Mouse (Mus musculus) MEL (cell line): Measurements from ENCODE around the gene Slc12a6. TPM values are rescaled to one million over a fixed set of nuclear protein-coding genes. Genes with fewer than 3 reads are reported as not detected.

Experiments
- DNase-seq: peaks from one replicate; pipeline ENCODE4 v3.0.0; 2011; ENCODE audit warnings: low read depth, low spot score
- H3K27ac ChIP-seq: 2 replicates; pipeline ENCODE4 v1.5.1; 2012; ENCODE audit warnings: low read depth, mild to moderate bottlenecking, control low read depth, low read length, moderate library complexity; ENCODE audit not compliant: control insufficient read depth
- H3K27me3 ChIP-seq, 2 experiments: fragments of 150-350 bp in 1 of 2; sonication (generic) in 1 of 2; 2 replicates each; pipeline ENCODE4 v1.6.1; 2012; ENCODE audit warnings: low read length in 2 of 2, mild to moderate bottlenecking in 2 of 2, improper control_type of control experiment in 1 of 2, moderate library complexity in 1 of 2; ENCODE audit not compliant: insufficient read depth in 2 of 2, control insufficient read depth in 1 of 2
- H3K36me3 ChIP-seq, 2 experiments: 2 replicates each; pipeline ENCODE4 v1.6.1; 2012 to 2014; ENCODE audit warnings: low read length in 2 of 2, improper control_type of control experiment in 1 of 2, inconsistent platforms in 1 of 2, mild to moderate bottlenecking in 1 of 2; ENCODE audit not compliant: insufficient read depth in 2 of 2, control insufficient read depth in 1 of 2
- H3K4me1 ChIP-seq, 2 experiments: fragments of 150-350 bp in 1 of 2; sonication (generic) in 1 of 2; 2 replicates each; pipeline ENCODE4 v1.6.1; 2012; ENCODE audit warnings: low read length in 2 of 2, improper control_type of control experiment in 1 of 2, mild to moderate bottlenecking in 1 of 2; ENCODE audit not compliant: insufficient read depth in 2 of 2, control insufficient read depth in 1 of 2
- H3K4me3 ChIP-seq, 2 experiments: fragments of 150-350 bp in 1 of 2; sonication (generic) in 1 of 2; 2 replicates each; pipeline ENCODE4 v1.5.1; 2012; ENCODE audit warnings: low read depth in 2 of 2, low read length in 2 of 2, mild to moderate bottlenecking in 2 of 2, moderate library complexity in 2 of 2, control low read depth in 1 of 2, improper control_type of control experiment in 1 of 2; ENCODE audit not compliant: control insufficient read depth in 1 of 2, insufficient read depth in 1 of 2
- H3K79me2 ChIP-seq: 2 replicates; pipeline ENCODE4 v1.6.1; 2012; ENCODE audit warnings: mild to moderate bottlenecking, low read length, moderate library complexity; ENCODE audit not compliant: control insufficient read depth, poor library complexity, insufficient read depth
- H3K9ac ChIP-seq: 2 replicates; pipeline ENCODE4 v1.6.1; 2012; ENCODE audit warnings: low read depth, mild to moderate bottlenecking, control low read depth, low read length, moderate library complexity; ENCODE audit not compliant: control insufficient read depth, poor library complexity, severe bottlenecking
- H3K9me3 ChIP-seq: fragments of 150-350 bp; sonication (generic); replicated peaks from 2 replicates; pipeline ENCODE4 v1.6.1; 2012; ENCODE audit warnings: mild to moderate bottlenecking, low read length, improper control_type of control experiment, moderate library complexity; ENCODE audit not compliant: insufficient read depth
- BHLHE40 ChIP-seq: IDR thresholded peaks from 2 replicates; pipeline ENCODE4 v1.6.1; 2012; ENCODE audit warnings: low read depth, mild to moderate bottlenecking, inconsistent platforms, low read length, improper control_type of control experiment, borderline replicate concordance
- CHD2 ChIP-seq: IDR thresholded peaks from 2 replicates; pipeline ENCODE4 v1.6.1; 2011; ENCODE audit warnings: low read length, improper control_type of control experiment
- CTCF ChIP-seq, 3 experiments: IDR thresholded peaks in 2 of 3; conservative IDR thresholded peaks in 1 of 3; 2 replicates each; pipeline ENCODE4 v1.5.1; 2011 to 2012; ENCODE audit warnings: low read length in 3 of 3, low read depth in 2 of 3, mild to moderate bottlenecking in 2 of 3, improper control_type of control experiment in 1 of 3, inconsistent platforms in 1 of 3, mixed read lengths in 1 of 3, moderate library complexity in 1 of 3; ENCODE audit not compliant: control insufficient read depth in 1 of 3, insufficient read depth in 1 of 3, poor library complexity in 1 of 3, severe bottlenecking in 1 of 3
- EP300 ChIP-seq, 2 experiments: IDR thresholded peaks; 2 replicates each; pipeline ENCODE4 v1.6.1; 2011; ENCODE audit warnings: improper control_type of control experiment in 2 of 2, low read length in 2 of 2, low read depth in 1 of 2, mild to moderate bottlenecking in 1 of 2
- ETS1 ChIP-seq: IDR thresholded peaks from 2 replicates; pipeline ENCODE4 v1.6.1; 2012; ENCODE audit warnings: low read depth, mild to moderate bottlenecking, inconsistent platforms, low read length, improper control_type of control experiment, moderate library complexity
- GABPA ChIP-seq: IDR thresholded peaks from 2 replicates; pipeline ENCODE4 v1.6.1; 2012; ENCODE audit warnings: low read depth, mild to moderate bottlenecking, inconsistent platforms, low read length, improper control_type of control experiment, moderate library complexity
- HCFC1 ChIP-seq: IDR thresholded peaks from 2 replicates; pipeline ENCODE4 v1.6.1; 2012; ENCODE audit warnings: low read depth, mild to moderate bottlenecking, inconsistent platforms, low read length, improper control_type of control experiment, moderate library complexity
- JUND ChIP-seq: IDR thresholded peaks from 2 replicates; pipeline ENCODE4 v1.6.1; 2011; ENCODE audit warnings: low read depth, mild to moderate bottlenecking, improper control_type of control experiment, low read length
- MAX ChIP-seq: IDR thresholded peaks from 2 replicates; pipeline ENCODE4 v1.6.1; 2011; ENCODE audit warnings: low read length, improper control_type of control experiment
- MEF2A ChIP-seq: IDR thresholded peaks from 2 replicates; pipeline ENCODE4 v1.6.1; 2014; ENCODE audit warnings: low read depth, mild to moderate bottlenecking, inconsistent platforms, low read length, improper control_type of control experiment; ENCODE audit not compliant: poor library complexity, insufficient replicate concordance, severe bottlenecking; ENCODE audit errors: extremely low read depth
- MXI1 ChIP-seq: IDR thresholded peaks from 2 replicates; pipeline ENCODE4 v1.6.1; 2011; ENCODE audit warnings: mild to moderate bottlenecking, low read depth, low read length, improper control_type of control experiment
- MYB ChIP-seq: IDR thresholded peaks from 2 replicates; pipeline ENCODE4 v1.6.1; 2011; ENCODE audit warnings: mild to moderate bottlenecking, low read depth, low read length, improper control_type of control experiment
- MYC ChIP-seq: IDR thresholded peaks from 2 replicates; pipeline ENCODE4 v1.6.1; 2011; ENCODE audit warnings: low read depth, mild to moderate bottlenecking, low read length, improper control_type of control experiment, moderate library complexity
- NRF1 ChIP-seq: IDR thresholded peaks from 2 replicates; pipeline ENCODE4 v1.6.1; 2014; ENCODE audit warnings: low read depth, mild to moderate bottlenecking, inconsistent platforms, low read length, improper control_type of control experiment, moderate library complexity; ENCODE audit not compliant: poor library complexity, insufficient read depth, severe bottlenecking
- POLR2AphosphoS2 ChIP-seq: IDR thresholded peaks from 2 replicates; pipeline ENCODE4 v1.6.1; 2011; ENCODE audit warnings: low read length, improper control_type of control experiment
- RCOR1 ChIP-seq: IDR thresholded peaks from 2 replicates; pipeline ENCODE4 v1.6.1; 2012; ENCODE audit warnings: low read depth, mild to moderate bottlenecking, inconsistent platforms, low read length, improper control_type of control experiment
- SMC3 ChIP-seq: IDR thresholded peaks from 2 replicates; pipeline ENCODE4 v1.6.1; 2011; ENCODE audit warnings: low read depth, low read length, improper control_type of control experiment
- TAL1 ChIP-seq: IDR thresholded peaks from 2 replicates; pipeline ENCODE4 v1.6.1; 2012; ENCODE audit warnings: mild to moderate bottlenecking, inconsistent platforms, low read length, moderate library complexity, mixed read lengths
- UBTF ChIP-seq: IDR thresholded peaks from 2 replicates; pipeline ENCODE4 v1.6.1; 2012; ENCODE audit warnings: low read depth, mild to moderate bottlenecking, inconsistent platforms, low read length, improper control_type of control experiment, moderate library complexity, borderline replicate concordance; ENCODE audit not compliant: insufficient read depth
- ZC3H11A ChIP-seq: IDR thresholded peaks from 2 replicates; pipeline ENCODE4 v1.6.1; 2012; ENCODE audit warnings: low read depth, mild to moderate bottlenecking, inconsistent platforms, low read length, improper control_type of control experiment
- ZKSCAN1 ChIP-seq: IDR thresholded peaks from 2 replicates; pipeline ENCODE4 v1.6.1; 2012; ENCODE audit warnings: low read depth, mild to moderate bottlenecking, inconsistent platforms, low read length, improper control_type of control experiment, moderate library complexity
- ZMIZ1 ChIP-seq: IDR thresholded peaks from 2 replicates; pipeline ENCODE4 v1.6.1; 2012; ENCODE audit warnings: low read depth, mild to moderate bottlenecking, inconsistent platforms, low read length, improper control_type of control experiment, moderate library complexity
- ZNF384 ChIP-seq: IDR thresholded peaks from 2 replicates; pipeline ENCODE4 v1.6.1; 2012; ENCODE audit warnings: low read depth, mild to moderate bottlenecking, inconsistent platforms, low read length, improper control_type of control experiment
- polyA plus RNA-seq, 2 experiments: library from polyadenylated mRNA; stranded (reverse) in 1 of 2; unstranded in 1 of 2; fragments of >175 nt in 1 of 2; fragments of >200 nt in 1 of 2; gene quantifications; 2 replicates each; pipeline versions ENCODE4 v1.2.1 to v1.2.4; 2012; ENCODE audit warnings: low replicate concordance in 2 of 2, low read depth in 1 of 2; ENCODE audit not compliant: insufficient read length in 2 of 2, insufficient read depth in 1 of 2, missing spikeins in 1 of 2
- total RNA-seq: library from RNA; depleted of rRNA; stranded (reverse); fragments of 300-350 nt; gene quantifications from 2 replicates; pipeline ENCODE4 v1.2.3, GENCODE M21; 2012

Gene Slc12a6
- total and polyA plus RNA-seq, 3 experiments, result 20.4 to 21.2 TPM; not detected in 1

- Histone ChIP-seq H3K9me3 (no peaks in the 10 kb centered on the region), H3K79me2 (no peaks in the 10 kb centered on the region), H3K4me3 (no peak overlapping the region), H3K27ac (no peak overlapping the region), H3K27me3 (no peaks in the 10 kb centered on the region), H3K4me1 (no peaks in the 10 kb centered on the region), H3K9ac (no peak overlapping the region), H3K36me3 (peaks cover 0 to 8% of the 10 kb centered on the region in 2 experiments; a peak in 2 of 4 replicates)
- DNase-seq, result no peak
- TF ChIP-seq NRF1 (no peak), MEF2A (no peak), MYC (no peak), JUND (no peak), MXI1 (no peak), ZC3H11A (no peak), POLR2AphosphoS2 (no peak), ZMIZ1 (no peak), CHD2 (no peak), ZKSCAN1 (no peak), RCOR1 (no peak), GABPA (no peak), BHLHE40 (no peak), HCFC1 (no peak), CTCF (IDR thresholded peaks at IDR 0.05 in 2 of 3, conservative IDR thresholded peaks at IDR 0.05 in 1 of 3; ENCODE audit: control insufficient read depth in 1 of 3, insufficient read depth in 1 of 3, low read depth in 2 of 3, low read length in 3 of 3, poor library complexity in 1 of 3, severe bottlenecking in 1 of 3) (no peak), TAL1 (no peak), ZNF384 (no peak)
Observed at GRCm38 (mm10) chr2:112341117-112341516, 75.5 kb downstream of the Slc12a6 start.

- no peak for DNase-seq
- no peak overlapping the region for H3K27ac ChIP-seq
- no peak overlapping the region for H3K4me3 ChIP-seq
- H3K4me1 ChIP-seq, result no peaks in the 10 kb centered on the region
- TF ChIP-seq SMC3 (no peak), MAX (no peak), CTCF (IDR thresholded peaks at IDR 0.05 in 2 of 3, conservative IDR thresholded peaks at IDR 0.05 in 1 of 3; ENCODE audit: control insufficient read depth in 1 of 3, insufficient read depth in 1 of 3, low read depth in 2 of 3, low read length in 3 of 3, poor library complexity in 1 of 3, severe bottlenecking in 1 of 3) (no peak), ZNF384 (no peak), MXI1 (no peak), ZC3H11A (no peak), MYB (no peak), RCOR1 (no peak), ETS1 (no peak), POLR2AphosphoS2 (no peak), ZKSCAN1 (no peak), EP300 (IDR thresholded peaks at IDR 0.05; ENCODE audit: low read depth in 1 of 2, low read length in 2 of 2) (no peak), UBTF (no peak)
- H3K9ac ChIP-seq, result no peak overlapping the region
- H3K79me2 ChIP-seq, result no peaks in the 10 kb centered on the region
- peaks cover 0 to 20% of the 10 kb centered on the region in 2 experiments; a peak in 2 of 4 replicates for H3K36me3 ChIP-seq
- H3K27me3 ChIP-seq, result no peaks in the 10 kb centered on the region
- no peaks in the 10 kb centered on the region for H3K9me3 ChIP-seq
Observed at GRCm38 (mm10) chr2:112348246-112348645, 82.6 kb downstream of the Slc12a6 start.
